Mouse (Mus musculus) lung, postnatal 0 days (tissue): ENCODE measurements around the gene Ubald1. TPM values are rescaled to one million over a fixed set of nuclear protein-coding genes. Genes with fewer than 3 reads are reported as not detected.
A peak's percentile ranks its signal among the peaks of the same experiment; 100 is the strongest.

Experiments
- ATAC-seq: fragments of 200-750 bp; cut with Nextera tagmentation; 2 replicates; pipeline ENCODE4 v1.8.0; 2017; ENCODE audit warnings: moderate library complexity
- DNase-seq: peaks from one replicate; pipeline ENCODE4 v3.0.0-alpha.2; 2016; ENCODE audit warnings: low spot score
- H3K27ac ChIP-seq: fragments of 300-500 bp; sonication (generic); 2 replicates; pipeline ENCODE4 v1.5.1; 2014; ENCODE audit warnings: antibody characterized with exemption, mild to moderate bottlenecking, low read length, mixed read lengths
- H3K27me3 ChIP-seq: fragments of 300-500 bp; sonication (generic); replicated peaks from 2 replicates; pipeline ENCODE4 v1.6.1; 2014; ENCODE audit warnings: low read length, mixed read lengths; ENCODE audit not compliant: insufficient read depth
- H3K36me3 ChIP-seq: fragments of 300-500 bp; sonication (generic); 2 replicates; pipeline ENCODE4 v1.6.1; 2014; ENCODE audit warnings: low read length, mixed read lengths; ENCODE audit not compliant: insufficient read depth
- H3K4me1 ChIP-seq: fragments of 300-500 bp; sonication (generic); 2 replicates; pipeline ENCODE4 v1.6.1; 2014; ENCODE audit warnings: antibody characterized with exemption, low read depth, low read length, mixed read lengths; ENCODE audit not compliant: insufficient read depth
- H3K4me2 ChIP-seq: fragments of 300-500 bp; sonication (generic); replicated peaks from 2 replicates; pipeline ENCODE4 v1.6.1; 2014; ENCODE audit warnings: low read depth, mild to moderate bottlenecking, low read length, moderate library complexity, mixed read lengths
- H3K4me3 ChIP-seq: fragments of 300-500 bp; sonication (generic); 2 replicates; pipeline ENCODE4 v1.5.1; 2014; ENCODE audit warnings: low read depth, low read length
- H3K9ac ChIP-seq: fragments of 300-500 bp; sonication (generic); replicated peaks from 2 replicates; pipeline ENCODE4 v1.6.1; 2014; ENCODE audit warnings: low read depth, mild to moderate bottlenecking
- H3K9me3 ChIP-seq: fragments of 300-500 bp; sonication (generic); 2 replicates; pipeline ENCODE4 v1.6.1; 2016; ENCODE audit warnings: low read length, mixed read lengths
- CTCF ChIP-seq: IDR thresholded peaks from 2 replicates; pipeline ENCODE4 v1.5.1; 2016; ENCODE audit warnings: antibody characterized with exemption, mild to moderate bottlenecking
- EP300 ChIP-seq: IDR thresholded peaks from 2 replicates; pipeline ENCODE4 v1.6.1; 2016; ENCODE audit warnings: antibody characterized with exemption, mild to moderate bottlenecking, control low read depth
- WGBS: fragments of 180-500 bp; shearing (Covaris S2); extraction: QIAGEN DNeasy Blood & Tissue Kit; methylation state at CpG from one replicate; pipeline ENCODE4 v1.1.7; 2014; 5-methylcytosine and 5-hydroxymethylcytosine counted together
- polyA plus RNA-seq: library from polyadenylated mRNA; unstranded; fragments of >200 nt; fragmentation: Nextera tagmentation; extraction: Ambion mirVana; gene quantifications from 2 replicates; pipeline ENCODE4 v1.2.1, GENCODE M21; 2015

Ubald1 gene
- polyA plus RNA-seq, 1 experiment from 2014 or later, result 39.5 TPM

DNA sequence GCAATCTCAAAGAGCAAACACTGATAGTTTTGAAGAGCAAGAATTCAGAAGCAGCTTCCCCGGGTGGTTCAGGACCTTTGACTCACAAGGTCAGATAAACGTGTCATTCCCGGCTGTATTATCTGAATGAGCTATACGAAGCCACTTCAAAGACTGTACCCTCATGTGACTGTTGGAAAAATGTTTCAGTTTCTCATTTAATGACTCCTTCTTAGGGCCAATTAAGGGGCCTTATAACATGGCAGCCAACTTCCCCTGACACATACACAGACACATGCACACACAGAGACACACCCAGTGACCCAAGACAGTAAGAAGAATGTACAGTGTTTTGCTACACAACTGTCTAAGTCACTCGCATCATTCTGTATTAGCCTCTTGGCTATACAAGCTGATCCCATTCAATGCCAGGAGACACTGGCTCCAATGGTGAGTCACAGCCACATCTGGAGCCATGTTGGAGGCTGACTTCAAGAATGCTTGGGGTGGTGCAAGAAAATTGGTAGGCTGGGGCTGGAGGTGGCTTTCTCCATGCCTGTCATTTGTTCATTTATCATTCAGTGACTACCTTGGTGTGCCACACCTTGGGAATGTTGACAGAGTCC is 25.0 kb downstream of the Ubald1 start:
- no peaks in the 10 kb centered on the region for H3K36me3 ChIP-seq
- H3K9me3 ChIP-seq, result no peaks in the 10 kb centered on the region
- ATAC-seq, result no peak
- no peaks in the 10 kb centered on the region for H3K27me3 ChIP-seq
- H3K27ac ChIP-seq, result no peak overlapping the region
- H3K9ac ChIP-seq, result no peak overlapping the region
- H3K4me1 ChIP-seq, result no peaks in the 10 kb centered on the region
- TF ChIP-seq CTCF (no peak), EP300 (no peak)
- no peak for DNase-seq
- no peak overlapping the region for H3K4me3 ChIP-seq
- 28% methylated on average over 5 of the region's 5 CpGs for WGBS
- no peak overlapping the region for H3K4me2 ChIP-seq

DNA sequence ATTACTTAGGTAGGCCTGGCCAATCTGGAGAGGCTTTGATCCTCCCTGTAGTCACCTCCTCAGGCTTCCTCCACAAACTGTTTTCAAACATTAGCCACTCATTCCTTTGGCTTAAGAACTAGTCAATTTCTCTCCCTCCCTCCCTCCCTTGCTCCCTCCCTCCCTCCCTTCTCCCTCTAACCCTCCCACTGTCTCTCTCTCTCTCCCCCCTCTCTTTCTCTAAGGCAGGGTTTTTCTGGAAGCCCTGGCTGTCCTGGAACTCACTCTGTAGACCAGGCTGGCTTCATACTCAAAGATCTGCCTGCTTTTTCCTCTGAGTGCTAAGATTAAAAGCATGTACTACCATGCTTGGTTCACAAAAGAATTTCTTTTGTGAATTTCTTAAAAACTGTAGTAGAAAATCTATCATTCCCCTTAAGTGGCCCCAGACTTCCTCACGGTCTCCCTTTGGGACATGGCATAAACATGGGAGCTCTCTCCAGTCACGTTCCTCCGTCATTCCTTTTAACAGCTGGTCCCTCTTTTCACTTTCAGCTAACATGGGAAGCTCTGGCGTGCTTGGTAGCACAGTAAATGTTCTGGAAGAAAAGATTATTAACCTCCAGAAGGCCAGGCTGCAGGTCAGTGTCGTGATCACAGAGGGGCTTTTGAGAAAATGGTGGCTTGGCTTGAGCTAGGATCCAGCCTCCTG is 29.0 kb downstream of the Ubald1 start:
- DNase-seq (peak; percentile 77), ATAC-seq (peak; percentile 77)
- Histone ChIP-seq H3K4me1 (no peaks in the 10 kb centered on the region), H3K4me2 (no peak overlapping the region), H3K4me3 (no peak overlapping the region), H3K27me3 (no peaks in the 10 kb centered on the region), H3K36me3 (no peaks in the 10 kb centered on the region), H3K27ac (peak overlapping the region; percentile 68), H3K9me3 (no peaks in the 10 kb centered on the region), H3K9ac (no peak overlapping the region)
- 41% methylated on average over 5 of the region's 5 CpGs for WGBS
- no peak for TF ChIP-seq CTCF
- no peak for TF ChIP-seq EP300

DNA sequence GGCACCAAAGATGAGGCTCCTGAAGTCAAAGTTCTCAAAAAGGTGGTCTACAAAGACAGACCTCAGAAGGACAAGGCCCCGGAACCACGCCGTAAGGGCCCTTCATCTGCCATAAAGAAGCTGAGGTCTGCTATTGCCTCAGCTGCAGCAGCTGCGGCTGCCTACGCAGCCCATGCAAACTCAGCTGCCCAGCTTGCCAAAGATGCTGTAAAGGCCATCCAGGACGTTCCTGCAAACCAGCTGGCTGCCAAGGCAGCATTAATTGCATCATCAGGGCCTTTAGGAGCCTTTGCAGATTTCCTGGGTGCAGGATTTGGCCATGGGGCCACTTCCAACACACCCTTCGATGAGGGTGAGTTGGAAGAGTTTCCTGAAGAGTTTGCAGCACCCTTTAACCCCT is 29.8 kb downstream of the Ubald1 start:
- no peak overlapping the region for H3K4me3 ChIP-seq
- 58% methylated on average over 7 of the region's 7 CpGs for WGBS
- H3K27ac ChIP-seq, result peak overlapping the region; percentile 68
- no peaks in the 10 kb centered on the region for H3K4me1 ChIP-seq
- peak; percentile 55 for DNase-seq
- no peaks in the 10 kb centered on the region for H3K9me3 ChIP-seq
- TF ChIP-seq EP300, result no peak
- no peak for TF ChIP-seq CTCF
- H3K27me3 ChIP-seq, result no peaks in the 10 kb centered on the region
- peak; percentile 17; the same call in 1 of the 2 replicates for ATAC-seq
- H3K4me2 ChIP-seq, result no peak overlapping the region
- H3K9ac ChIP-seq, result no peak overlapping the region
- no peaks in the 10 kb centered on the region for H3K36me3 ChIP-seq

DNA sequence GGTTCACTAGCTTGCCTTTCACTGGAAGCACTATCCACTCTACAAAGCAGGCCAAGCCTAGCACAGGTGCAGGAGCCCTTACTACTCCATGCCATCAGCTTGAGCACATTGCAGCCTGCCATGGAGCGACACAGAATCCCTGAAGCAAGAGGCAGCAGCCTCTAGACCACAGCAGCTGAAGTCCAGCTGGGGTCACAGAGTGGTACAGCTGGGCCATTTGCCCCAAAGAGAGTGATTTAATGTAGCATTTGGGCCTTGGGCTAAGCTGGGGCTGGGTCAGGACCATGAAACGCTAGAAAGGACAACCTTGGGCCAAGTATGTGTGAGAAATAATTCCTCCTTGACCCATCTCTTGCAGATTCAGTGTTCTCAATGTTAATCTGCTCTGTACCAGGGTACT is 32.0 kb downstream of the Ubald1 start:
- Histone ChIP-seq H3K27me3 (no peaks in the 10 kb centered on the region), H3K9me3 (no peaks in the 10 kb centered on the region), H3K27ac (no peak overlapping the region), H3K9ac (no peak overlapping the region), H3K4me2 (no peak overlapping the region), H3K36me3 (no peaks in the 10 kb centered on the region), H3K4me1 (no peaks in the 10 kb centered on the region), H3K4me3 (no peak overlapping the region)
- no peak for DNase-seq
- no peak for ATAC-seq
- TF ChIP-seq EP300 (no peak), CTCF (no peak)
- WGBS, result 84% methylated on average over 2 of the region's 2 CpGs

DNA sequence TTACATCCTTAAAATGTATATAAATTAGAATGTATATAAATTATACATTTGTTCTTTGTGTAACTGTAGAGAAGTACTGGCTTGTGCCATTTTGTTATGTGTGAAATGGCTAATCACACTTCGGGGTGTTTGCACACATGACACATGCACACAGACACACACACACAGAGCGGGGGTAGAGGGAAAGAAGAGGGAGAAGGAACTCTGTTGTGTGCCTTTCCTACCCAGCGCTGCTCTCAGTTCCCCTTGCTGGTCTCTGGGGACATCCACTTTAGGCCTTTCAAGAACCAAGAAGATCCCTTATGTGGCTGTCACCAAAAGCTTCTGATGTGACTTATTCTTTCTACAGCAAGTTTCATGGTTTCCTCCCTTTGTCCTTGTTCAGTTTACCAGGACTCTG is 33.1 kb downstream of the Ubald1 start:
- Histone ChIP-seq H3K4me1 (no peaks in the 10 kb centered on the region), H3K36me3 (no peaks in the 10 kb centered on the region), H3K9me3 (no peaks in the 10 kb centered on the region), H3K4me3 (no peak overlapping the region), H3K27ac (no peak overlapping the region), H3K9ac (no peak overlapping the region), H3K4me2 (no peak overlapping the region), H3K27me3 (no peaks in the 10 kb centered on the region)
- no peak for ATAC-seq
- WGBS, result 76% methylated on average over 3 of the region's 3 CpGs
- no peak for DNase-seq
- TF ChIP-seq CTCF (no peak), EP300 (no peak)

DNA sequence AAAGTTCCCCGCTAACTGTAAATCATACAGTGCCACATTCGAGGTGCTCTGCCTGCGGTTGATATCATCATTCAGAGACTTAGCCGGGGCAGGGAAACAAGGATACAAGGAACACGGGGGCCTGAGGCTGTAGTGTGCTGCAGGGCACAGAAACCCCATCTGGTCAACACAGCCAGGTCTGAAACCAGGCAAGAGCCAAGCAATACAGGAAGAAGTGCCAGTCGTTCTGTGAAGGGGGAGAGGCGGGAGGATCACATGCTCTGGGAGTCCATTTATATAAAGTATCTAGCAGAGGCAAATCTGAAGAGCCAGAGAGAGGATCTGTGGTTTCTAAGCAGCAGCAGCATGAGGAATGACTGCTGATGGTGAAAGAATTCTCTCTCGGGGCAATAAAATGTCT is 39.9 kb downstream of the Ubald1 start:
- no peak for ATAC-seq
- Histone ChIP-seq H3K9ac (no peak overlapping the region), H3K27ac (no peak overlapping the region), H3K36me3 (no peaks in the 10 kb centered on the region), H3K9me3 (no peaks in the 10 kb centered on the region), H3K27me3 (no peaks in the 10 kb centered on the region), H3K4me3 (no peak overlapping the region), H3K4me2 (no peak overlapping the region), H3K4me1 (no peaks in the 10 kb centered on the region; the same call in 1 of the 2 replicates)
- WGBS, result 72% methylated on average over 8 of the region's 8 CpGs
- TF ChIP-seq CTCF (no peak), EP300 (no peak)
- peak; percentile 47 for DNase-seq
